Mouse (Mus musculus) thymus, postnatal 10 days (tissue): Measurements from ENCODE around the gene Ccr1l1.
"Not testable (repeated sequence)": the region's sequence is repeated elsewhere in the genome, so short reads cannot be mapped to it uniquely, and the experiment has no call there.

Experiments
- DNase-seq, 2 experiments: peaks; one replicate each; pipeline ENCODE4 v3.0.0; 2021; ENCODE audit warnings: low spot score in 2 of 2

The Ccr1l1 gene

DNA sequence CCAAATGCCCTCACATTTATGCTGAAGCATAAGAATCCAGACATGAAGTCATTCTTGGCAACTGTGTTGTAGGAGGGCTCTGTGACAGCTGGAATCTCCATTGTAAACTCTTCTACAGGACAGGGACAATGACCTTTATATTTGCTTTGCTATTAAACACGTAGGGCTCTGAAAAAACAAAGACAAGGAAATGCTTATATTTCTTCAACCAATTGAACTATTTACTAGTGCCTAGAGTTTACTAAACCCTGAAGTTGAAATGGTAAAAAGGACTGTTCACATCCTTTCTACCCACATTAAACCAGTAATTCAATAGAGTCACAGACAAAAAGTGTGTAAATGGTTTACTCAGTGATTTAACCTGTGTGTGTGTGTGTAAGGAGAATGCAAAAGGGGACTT is at the start of gene Ccr1l1:
Gene Ccr1l1 (minus strand): TSS at position 101 of the 400 bp plus-strand sequence.
- no peak for DNase-seq

DNA sequence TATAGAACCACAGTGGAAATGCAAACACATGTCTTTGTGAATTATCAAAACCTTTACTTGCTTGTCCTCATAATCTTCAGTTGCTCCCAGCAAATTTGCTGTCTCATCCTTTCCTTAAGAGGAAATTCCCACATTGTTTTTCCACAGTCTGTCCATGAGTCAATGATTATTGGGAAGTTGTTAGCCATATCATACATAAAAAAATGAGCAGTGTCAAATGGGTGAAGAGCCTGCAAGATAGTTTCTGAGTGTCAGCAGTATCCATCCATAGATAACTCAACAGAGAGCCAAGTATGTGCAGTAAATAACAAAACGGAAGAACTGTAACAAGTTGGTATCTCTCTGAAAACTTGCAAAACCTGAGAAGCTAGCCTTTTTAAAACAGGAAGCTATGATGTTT is 43.5 kb upstream of the Ccr1l1 start, which contains the start of gene Ccr3:
Gene Ccr3 (plus strand): TSS at position 301 of the 400 bp plus-strand sequence.
- no peak for DNase-seq

DNA sequence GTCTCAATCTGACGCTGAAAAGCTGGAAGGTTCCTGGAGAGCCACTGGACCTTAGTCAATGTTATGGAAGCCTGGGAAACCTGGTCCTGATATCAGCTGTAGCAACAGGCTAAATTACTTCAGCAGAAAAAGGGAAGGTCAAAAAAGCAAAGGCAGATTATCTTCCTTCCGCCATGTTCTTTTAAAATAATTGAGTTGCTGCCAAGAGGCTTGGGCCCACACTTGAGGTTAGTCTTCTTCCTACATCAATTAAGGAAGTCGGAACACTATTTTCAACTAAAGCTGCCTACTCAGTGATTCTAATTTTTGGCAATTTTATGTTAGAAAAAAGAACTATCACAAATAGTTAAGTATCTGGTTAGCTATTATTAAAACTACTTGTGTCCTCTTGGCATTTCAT is 41.7 kb upstream of the Ccr1l1 start:
- no peak for DNase-seq

DNA sequence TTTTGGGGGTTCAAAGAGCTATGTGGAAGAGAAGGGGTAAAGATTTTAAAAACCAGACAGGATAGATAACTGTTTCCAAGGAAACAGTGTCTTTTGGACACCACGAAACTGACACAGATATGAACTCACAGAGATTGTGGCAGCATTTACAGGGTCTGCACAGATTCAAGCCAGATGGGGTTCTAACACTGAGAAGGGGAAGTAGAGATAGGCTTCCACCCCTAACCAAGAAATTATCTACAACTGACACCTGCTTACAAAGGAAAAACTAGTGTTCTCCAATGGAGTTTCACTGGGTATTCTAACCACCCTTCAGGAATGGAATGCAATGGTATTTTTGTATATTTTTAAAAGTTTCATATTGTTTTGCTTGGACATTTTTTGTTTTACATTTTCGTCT is 37.8 kb upstream of the Ccr1l1 start:
- DNase-seq: no peak

GRCm38 (mm10) chr9:124014985-124015652 is 36.9 kb upstream of the Ccr1l1 start:
- DNase-seq: no peak

DNA sequence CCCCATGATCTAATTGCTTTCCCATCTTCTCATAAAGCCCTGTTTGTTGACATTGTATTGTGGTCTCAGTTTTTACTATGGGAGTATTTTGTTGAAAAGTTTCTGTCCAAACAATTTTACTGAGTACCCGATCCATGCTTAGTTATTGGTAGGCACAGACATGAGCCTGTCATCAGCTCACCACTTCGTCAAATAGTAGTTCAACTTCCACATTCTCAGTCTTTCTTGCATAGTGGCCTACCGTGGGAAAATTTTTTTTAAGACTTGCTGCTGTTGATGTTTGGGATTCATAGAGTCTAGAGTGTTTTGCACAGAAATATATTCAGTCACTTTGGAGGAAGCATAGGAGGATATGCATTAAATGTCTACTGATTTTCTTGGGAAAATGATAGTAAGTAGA is 35.1 kb upstream of the Ccr1l1 start:
- DNase-seq: no peak

- DNase-seq: no peak
These were observed 34.5 kb upstream of the Ccr1l1 start for GRCm38 (mm10) chr9:124012691-124013090.

DNA sequence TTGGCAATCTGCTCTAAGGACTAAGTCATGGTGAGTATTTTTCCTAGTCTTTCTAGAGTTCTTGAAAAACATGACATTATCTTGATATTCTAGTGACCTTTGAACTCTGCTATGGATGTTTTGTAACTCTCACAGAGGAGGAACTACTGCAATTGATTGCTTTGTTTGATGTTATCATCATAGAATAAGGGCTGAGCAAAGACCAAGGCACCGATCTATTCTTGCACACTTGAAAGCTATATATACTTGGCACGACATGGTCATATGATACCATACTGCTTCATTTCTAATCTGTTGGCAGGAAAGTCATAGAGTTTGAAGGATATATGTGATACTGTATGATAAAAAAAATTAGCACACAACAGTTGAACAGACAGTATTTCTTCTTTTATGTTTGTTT is 21.6 kb upstream of the Ccr1l1 start:
- DNase-seq: no peak

GRCm38 (mm10) chr9:123997719-123998118 is 19.5 kb upstream of the Ccr1l1 start:
- DNase-seq: no peak

GRCm38 (mm10) chr9:123991312-123991906 is 13.2 kb upstream of the Ccr1l1 start:
- DNase-seq: no peak

GRCm38 (mm10) chr9:123989671-123990070 is 11.5 kb upstream of the Ccr1l1 start:
- DNase-seq: no peak

- DNase-seq: peak in 1 of 2 experiments; percentile 26
These were observed 8.0 kb upstream of the Ccr1l1 start for GRCm38 (mm10) chr9:123986217-123986616.

DNA sequence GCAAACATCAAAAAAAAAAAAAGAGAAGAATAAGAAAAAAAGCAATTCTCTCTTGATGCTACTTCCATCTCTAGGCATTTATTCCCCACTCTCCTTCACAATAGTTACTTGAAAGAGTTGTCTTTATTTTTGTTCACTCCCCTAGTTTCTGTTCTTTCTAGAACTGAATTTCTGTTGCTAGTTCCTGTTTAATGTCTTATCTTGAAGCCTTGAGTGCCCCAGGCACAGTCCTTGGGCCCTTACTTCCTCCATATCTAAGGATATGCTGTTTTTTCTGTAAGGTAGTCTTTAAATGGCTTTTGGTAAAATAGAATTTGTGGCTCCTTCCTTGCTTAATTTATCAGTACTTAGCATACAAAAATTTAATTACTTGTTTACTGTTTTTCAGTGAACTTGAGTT is 6.7 kb upstream of the Ccr1l1 start:
- no peak for DNase-seq

DNA sequence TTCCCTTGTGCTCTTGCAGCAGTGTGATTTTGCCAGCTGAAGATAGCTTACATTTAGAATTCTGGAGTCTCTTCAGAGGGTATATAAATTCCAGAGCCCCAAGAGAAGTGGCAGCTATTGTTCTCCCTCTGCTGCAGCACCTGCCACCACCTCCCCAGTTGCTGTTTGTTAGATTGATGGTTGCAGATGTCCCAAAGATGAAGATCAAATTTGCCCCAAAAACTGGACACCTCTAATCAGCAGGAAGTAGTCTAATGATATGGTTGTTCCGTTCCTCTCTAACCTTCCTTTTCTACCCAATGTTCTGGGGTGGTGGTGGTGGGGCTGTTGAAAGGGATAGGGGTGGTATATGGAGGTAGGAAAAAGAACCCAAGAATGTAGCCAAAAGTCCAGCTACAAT is 4.5 kb upstream of the Ccr1l1 start:
- no peak for DNase-seq

GRCm38 (mm10) chr9:123981909-123982308 is 3.7 kb upstream of the Ccr1l1 start:
- no peak for DNase-seq

DNA sequence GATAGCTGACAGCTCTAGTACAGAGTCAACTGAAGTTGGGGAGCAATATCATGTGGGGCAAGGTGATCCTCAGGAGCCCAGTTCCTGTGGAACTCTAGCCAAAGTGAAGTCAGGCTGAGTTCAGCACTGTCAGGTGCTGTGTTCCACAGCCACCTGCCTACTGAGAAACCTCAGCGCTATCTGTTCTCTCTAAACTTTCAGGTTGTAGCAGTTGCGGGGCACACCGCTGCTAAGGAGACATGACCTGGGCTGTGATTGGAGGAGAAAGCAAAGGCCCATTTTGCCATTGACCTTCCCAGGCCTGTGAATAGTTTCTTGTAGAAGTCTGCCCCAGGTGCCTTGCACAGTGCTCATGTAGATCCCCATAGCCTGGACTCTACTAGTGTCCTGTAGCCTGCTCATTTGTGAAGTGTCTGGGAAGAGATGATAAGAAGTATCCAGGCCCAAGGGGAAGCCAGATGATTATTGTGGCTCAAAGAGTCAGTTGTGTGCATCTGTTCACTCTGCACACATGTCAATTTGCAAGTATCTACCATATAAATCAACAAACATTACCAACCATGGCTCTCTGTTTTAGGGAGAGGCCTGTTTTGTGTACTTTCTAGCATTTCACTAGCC is 2.8 kb upstream of the Ccr1l1 start:
- DNase-seq: not testable (repeated sequence)

DNA sequence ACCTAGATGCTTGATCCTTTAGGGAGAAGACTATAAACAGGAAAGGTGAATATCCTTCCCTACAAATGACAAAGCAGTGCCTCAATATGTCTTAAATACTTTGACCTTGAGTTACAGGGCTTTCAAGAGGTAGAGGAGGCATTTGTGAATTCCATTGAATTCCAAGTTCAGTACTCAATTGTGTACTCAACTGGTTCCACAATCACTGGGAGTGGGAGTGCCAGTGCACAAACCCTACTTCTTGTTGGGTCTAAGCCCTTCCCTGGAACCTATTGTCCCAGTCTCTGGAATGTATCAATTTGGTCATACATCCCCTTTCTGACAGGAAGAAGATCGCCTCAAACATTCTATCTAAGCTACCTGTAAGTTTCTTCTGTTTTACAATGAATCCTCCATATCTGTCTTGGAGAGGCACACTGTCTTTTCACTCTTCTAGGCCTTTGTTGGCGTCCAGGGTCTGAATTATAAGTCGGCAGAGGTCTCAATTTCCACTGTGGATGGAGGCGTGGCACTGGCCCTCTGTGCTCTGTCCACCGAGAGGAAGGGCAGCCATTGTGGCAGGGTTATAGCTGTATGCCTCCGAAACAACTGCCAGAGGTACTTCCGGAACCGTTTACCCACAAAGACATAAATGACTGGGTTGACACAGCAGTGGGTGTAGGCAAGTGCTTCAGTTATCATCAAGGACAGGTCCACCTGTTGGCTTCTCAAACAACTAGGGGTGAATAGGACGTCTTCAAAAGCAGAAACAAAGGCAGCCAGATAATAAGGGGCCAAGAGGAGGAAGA is 1.1 kb downstream of the Ccr1l1 start:
- DNase-seq: no peak

DNA sequence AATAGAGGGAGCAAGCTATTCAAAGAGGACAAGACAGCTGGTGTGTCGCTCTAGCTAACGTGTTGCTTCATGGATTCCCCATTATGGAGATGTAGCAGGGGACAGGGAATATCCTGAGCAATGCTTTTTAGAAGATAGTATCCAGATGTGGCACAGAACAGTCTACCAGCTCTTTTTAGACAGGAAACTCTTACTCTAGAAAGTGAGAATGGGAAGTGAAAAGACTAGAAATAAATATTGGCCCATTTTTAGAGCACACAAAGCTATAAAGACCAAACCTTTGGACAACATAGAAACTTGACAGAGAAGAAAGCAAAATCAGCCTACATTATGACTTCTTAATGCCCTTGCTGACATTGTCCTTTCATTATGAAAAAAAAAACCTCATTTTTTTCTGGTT is 2.6 kb downstream of the Ccr1l1 start:
- DNase-seq: no peak

GRCm38 (mm10) chr9:123968290-123968912 is 9.8 kb downstream of the Ccr1l1 start, which contains the start of gene Ccr1:
TSS of gene Ccr1 (minus strand) at chr9:123968692.
- no peak for DNase-seq

GRCm38 (mm10) chr9:123966858-123967495 is 11.2 kb downstream of the Ccr1l1 start:
- not testable (repeated sequence) for DNase-seq

- no peak for DNase-seq
These were observed 13.4 kb downstream of the Ccr1l1 start for GRCm38 (mm10) chr9:123964776-123965175.
